Mouse (Mus musculus) heart, postnatal 36 days (tissue): ENCODE data around the gene Cir1. TPM values are rescaled to one million over a fixed set of nuclear protein-coding genes. Genes with fewer than 3 reads are reported as not detected.

Experiments
- DNase-seq, 2 experiments: peaks; one replicate each; pipeline ENCODE4 v3.0.0; 2021 to 2022
- intact Hi-C: fragments of 180-260 bp; cut with DNase I; formaldehyde crosslinking; loops from one replicate; pipeline ENCODE4 v1.15.1; 2025
- total RNA-seq, 2 experiments: library from RNA; stranded (reverse); gene quantifications; 2 replicates each; pipeline ENCODE4 v1.2.3; 2021

Gene Cir1
- total RNA-seq = 10 to 100 TPM; 18.1 to 20.5 TPM

DNA sequence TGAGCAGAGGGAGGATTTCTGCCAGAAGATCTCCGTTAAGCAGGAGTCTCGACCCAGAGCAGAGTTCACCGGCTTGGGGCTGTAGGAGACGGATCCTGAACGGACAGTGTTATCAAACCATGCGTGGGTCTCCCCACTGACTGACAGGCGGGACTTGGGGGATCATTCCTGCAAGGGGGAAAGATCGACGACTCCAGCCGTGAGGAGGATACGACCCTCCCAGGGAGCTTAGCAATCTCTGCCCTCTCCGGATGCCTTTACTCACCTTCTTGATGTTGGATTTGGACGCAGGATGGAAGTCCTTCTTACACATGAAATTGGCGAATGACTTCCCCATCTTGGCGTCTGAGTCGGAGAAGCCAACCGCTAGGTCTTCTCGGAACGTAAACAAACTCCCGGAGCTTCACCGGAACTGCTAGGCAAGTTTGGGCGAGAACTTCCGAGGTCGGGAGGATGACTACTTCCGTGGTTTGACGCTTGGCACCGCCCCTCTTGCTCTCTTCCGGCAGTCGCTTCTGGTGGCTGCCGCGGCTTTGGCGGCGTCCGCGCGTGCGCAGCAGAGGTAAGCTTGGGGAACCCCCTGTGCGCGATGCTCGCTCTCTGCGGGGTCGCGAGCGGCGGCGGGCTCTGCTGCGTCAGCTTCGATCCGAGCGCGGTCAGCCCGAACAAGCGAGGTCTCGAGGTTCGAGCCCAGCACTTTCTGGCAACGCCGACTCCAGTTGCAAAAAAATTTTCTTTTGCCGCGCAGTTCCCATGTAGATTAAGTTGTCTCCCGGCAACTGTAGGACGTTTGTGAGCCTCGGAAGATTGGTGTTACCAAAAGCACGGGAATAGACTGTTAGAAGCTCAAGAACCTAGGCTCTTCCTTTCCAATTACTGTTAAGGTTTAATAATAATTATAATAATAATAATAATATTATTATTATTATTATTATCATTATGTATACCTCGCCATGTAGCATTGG is at the start of gene Cir1, which contains the start of gene Scrn3:
Cir1 (minus strand) TSS at position 550 of the 965 bp plus-strand sequence.
Scrn3 (plus strand) TSS at position 450 of the 965 bp plus-strand sequence.
- DNase-seq = peak; percentile 90 to 93
- intact Hi-C loops = loop anchor here (2.0 to 10.0 kb wide), 3 partner anchors 74 to 232 kb away; partner anchors contain the start of gene Gpr155

DNA sequence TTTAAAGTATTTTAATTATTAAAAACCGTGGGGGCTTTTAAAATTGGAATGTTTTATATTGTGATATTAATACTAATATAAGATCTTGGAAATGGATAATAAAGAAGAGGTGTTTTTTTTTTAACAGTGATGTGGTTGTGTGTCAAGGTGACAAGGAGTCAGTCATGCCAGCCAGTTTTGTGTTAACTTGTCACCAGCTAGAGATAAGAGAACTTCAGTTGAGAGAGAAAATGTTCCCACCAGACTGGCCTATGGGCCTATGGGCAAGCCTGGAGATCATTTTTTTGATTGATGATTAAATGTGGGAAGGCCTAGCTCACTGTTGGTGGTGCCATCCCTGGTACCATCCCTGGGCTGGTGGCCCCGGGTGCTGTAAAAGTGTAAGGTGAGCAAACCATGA is 48.0 kb upstream of the Cir1 start:
- intact Hi-C loops = no loop called here
- DNase-seq = no peak

DNA sequence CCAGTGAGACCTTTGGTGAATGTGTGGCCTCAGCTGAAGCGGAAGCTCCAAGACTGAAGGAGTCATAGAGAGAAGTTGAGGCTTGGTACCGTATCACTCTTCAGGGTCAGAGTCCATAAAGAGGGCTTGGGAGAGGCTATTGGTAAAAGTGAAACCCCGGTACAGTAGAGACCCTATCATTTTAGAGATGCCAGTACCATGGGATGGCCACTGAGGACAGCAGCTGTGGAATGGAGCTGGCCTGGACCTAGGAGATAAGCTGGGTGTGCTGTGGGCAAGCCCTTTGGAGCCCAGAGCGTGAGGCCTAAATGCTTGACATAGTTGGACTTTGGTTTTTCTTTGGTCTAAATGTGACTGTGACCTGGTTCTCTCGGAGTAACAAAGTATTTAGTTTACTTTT is 47.4 kb upstream of the Cir1 start:
- intact Hi-C loops = no loop called here
- DNase-seq = no peak

DNA sequence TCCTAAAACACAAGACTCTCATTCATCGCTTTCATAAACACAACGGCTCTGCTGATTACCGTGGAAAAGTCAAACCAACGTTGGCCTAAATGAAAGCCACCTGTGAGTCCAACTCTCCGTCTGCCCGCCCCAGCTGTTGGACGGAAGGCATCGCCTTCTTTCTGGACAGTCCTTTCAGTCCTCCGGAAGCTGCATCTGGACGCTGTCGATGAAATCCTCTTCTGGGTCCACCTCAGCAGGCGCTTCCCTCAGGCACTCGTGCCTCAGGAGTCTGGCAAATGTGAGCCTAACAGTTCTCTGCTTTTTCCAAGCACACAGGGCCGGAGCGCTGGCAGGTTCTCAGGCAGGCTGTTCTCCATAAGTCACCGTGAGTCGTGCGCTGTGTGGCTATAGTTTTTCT is 44.5 kb upstream of the Cir1 start:
- DNase-seq = no peak
- intact Hi-C loops = no loop called here

DNA sequence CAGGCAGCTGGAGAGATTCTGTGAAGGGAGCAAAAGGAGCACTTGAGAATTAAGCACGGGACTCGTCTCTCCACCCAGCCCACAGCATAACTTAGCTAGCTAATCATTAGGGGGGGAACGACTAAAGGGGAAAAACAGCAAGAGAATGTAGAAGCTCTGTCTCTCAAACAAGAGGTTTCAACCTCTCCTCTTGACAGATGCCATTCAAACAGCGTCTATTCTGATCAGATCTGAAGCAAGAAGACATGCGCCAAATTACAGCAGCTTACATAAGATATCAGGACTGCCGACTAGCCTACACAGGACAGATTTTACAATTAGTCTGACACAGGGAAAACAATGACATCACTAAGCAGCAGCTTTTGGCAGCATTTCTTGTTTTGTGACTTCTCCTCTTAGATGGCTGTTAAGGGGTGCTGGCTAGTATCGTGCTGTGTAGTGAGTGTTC is 39.5 kb upstream of the Cir1 start:
- DNase-seq = peak in 1 of 2 experiments; percentile 32
- intact Hi-C loops = no loop called here

DNA sequence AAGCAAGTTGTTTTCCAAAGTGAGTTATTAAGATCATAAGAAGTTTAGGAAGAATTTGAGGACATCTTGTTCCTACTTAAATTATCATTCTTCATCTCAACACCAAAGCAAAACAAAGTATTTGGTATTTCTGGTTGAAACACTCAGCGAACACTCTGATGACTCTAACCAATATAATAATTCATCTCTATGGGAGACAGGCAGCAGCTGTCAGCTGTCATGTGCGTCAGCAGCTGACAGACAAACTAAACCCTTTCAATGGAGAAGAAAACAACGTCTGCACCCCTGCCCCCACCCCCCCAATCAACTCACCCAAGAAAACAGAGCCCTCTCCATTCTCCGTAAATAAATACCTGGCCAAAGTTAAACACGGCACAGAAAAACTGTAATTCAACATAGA is 39.0 kb upstream of the Cir1 start:
- intact Hi-C loops = no loop called here

DNA sequence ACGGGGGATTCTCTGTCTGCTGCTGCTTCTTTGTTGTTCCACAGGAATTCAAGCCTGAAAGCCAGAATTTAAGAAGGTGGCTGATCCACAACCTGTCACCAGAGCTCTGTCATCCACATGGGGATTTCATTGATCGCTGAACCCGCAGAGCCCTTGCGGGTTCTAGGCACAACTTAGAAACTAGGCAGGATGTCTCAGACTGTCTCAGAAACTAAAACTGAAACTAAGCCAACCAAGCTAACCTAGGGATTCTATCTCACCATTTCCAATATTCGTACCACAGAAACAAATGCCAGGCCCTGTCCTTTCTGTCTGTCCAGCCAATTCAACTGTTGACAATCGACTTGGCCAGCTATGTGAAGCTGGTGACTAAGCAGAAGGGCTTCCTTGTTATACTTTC is 35.7 kb upstream of the Cir1 start:
- intact Hi-C loops = no loop called here
- DNase-seq = no peak

More for the DNA sequence above, 39.0 kb upstream of the Cir1 start:
- DNase-seq = no peak

DNA sequence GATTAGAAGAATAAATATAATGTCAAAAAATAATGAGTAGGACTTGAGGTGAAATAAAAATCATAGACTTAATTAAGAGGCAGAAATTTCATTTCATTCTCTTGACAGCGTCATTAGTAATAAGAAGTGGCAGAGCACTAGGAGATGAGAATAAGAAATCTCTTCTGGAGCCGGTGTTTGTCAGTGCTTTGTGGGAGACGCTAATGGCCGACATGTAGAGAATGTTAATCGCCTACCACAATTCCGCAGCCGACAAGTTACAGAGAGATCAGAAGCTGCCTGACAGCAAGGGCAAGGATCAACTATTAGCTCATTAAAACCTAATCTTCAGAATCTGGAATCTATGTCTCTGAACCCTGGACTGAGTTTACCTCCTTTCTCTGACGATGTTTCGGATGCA is 35.3 kb upstream of the Cir1 start:
- DNase-seq = no peak
- intact Hi-C loops = no loop called here

DNA sequence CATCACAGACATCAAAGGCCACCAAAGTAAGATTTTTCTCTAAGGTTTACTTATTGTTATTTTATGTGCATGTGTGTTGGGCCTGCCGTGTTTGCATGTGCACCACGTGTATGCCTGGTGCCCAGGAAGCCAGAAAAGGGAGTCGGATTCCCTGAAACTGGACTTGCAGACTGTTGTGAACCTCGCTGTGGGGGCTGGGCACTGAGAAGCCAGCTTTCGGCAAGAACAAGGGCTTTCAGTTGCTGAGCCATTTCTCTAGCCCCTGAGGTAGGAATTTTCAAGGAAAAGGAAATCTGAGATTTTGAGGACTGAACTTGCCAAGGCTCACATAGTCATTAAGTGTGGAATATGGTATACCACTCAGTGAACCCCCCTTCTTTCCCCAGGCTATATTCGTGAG is 34.6 kb upstream of the Cir1 start:
- intact Hi-C loops = no loop called here
- no peak for DNase-seq

DNA sequence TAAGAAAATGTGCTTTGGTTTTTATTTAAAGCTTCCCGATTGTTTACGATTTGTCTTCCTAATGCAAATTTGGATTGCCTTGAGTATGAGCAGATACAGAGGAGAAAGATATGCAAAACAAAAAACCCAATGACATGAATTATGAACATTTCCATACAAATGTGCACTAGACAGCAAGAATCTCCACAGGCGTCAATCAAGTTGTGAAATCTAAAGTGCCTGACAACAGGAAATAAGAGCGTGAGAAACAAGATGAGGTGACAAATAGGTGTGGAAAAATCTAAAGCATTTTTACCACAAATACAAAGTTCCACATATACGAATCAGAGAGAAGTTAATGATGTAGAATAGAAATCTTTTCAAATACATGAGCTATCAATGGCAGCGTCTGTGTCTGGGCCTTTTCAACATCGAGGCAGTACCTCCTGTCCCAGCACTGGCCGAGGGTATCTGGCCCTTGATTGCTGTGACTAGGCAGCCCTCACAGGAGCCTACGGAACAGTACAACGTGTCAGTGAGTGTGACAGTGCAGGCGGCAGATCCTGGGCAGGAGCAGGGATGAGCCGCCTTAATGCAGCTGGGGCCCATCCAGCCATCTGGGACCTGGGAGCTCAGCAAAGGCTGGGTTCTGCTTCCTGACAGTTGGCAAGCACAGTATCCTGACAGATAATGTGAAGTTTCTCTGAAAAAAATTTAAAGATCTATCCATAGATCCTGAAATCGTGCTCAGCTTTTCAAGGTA is 34.0 kb upstream of the Cir1 start:
- intact Hi-C loops = no loop called here
- no peak for DNase-seq

DNA sequence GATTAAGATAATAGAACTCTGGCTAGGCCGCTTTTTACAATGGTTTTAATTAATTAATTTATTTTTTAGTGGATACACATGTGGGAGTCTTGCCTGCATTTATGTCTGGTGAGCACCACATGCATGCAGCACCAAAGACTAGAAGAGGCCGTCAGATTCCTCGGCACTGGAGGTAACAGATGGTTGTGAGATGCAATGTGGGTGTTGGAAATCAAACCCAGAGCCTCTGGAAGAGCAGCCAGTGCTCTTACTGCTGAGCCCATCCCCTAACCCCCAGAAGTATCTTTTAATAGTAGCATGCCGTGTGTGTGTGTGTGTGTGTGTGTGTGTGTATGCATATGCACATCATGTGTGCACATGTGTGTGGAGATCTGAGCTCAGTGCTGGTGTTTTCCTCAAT is 32.7 kb upstream of the Cir1 start:
- intact Hi-C loops = no loop called here

DNA sequence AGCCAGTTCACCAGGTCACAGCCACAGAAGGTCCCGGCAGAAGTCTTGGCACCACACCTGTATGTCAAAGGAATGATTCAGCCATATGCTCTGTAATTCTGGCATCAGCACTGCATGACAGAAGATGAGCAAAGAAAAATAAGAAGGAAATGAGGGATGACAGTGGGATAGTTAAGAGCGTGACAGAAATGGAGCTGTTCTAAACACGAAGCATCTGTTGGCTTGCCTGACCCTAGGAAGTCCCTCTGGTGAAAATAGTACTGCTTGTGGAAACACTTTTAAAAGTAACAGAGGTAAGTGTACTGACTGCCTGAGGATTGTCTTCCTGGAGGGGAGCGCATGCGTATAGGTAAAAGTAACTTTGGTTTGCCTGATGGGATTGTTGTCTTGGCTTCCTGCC is 31.2 kb upstream of the Cir1 start:
- intact Hi-C loops = no loop called here
- DNase-seq = no peak

More for the DNA sequence above, 32.7 kb upstream of the Cir1 start:
- DNase-seq = no peak

DNA sequence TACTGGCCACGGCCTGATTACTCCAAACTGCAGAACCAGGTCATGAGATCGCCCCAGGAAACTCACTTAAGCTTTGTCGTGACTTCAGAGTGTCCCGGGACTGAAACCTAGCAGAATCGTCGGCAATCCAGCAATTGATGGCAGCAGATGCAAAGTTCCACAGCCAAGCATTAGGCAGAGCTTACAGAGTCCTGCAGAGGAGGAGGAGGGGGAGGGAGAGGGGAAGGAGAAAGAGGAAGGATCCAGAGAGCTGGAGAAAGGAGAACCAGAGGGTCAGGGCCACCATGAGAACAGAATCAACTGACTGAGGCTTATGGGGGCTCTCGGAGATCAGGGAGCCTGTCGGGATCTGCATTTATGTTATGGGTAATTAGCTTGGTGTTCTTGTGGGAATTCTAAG is 25.9 kb upstream of the Cir1 start:
- no peak for DNase-seq
- intact Hi-C loops = no loop called here

DNA sequence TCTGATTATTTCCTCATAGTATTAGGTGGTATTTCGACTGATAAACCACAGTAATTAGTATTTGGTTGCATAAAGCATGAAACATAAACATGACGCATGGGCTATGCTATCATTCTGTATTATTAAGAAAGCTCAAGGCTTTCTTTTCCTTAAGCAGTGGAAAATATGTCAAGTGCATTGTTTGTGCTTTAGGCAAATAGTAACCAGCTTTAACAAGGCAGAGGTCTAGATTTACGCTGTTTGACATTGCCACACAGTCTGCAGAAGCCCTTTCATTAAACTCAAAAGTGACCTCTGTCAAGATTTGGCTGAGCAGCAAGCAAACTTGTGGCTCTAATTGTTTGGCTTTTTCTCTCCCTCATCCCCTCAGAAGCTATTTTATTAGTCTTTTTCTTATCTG is 23.4 kb upstream of the Cir1 start:
- intact Hi-C loops = no loop called here
- DNase-seq = no peak

DNA sequence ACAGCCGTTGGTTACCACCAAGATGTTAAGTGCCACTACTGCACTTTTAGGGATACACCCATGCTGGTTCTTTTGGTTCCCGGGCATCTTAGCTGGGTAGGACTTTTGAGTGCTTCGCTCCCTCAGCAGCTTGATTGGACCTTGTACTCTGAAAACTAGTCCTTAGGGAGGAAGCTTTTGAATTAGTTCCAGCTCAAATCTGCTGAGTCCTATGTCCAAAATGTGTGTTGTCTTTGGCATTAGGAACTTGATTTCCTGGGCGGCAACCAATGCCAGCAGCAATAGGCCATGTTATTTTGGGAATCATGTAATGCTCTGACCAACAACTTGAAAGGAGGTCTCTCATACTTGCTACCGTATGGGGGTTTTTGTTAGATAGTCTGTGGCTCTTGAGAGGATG is 13.4 kb upstream of the Cir1 start:
- DNase-seq = no peak
- intact Hi-C loops = no loop called here

DNA sequence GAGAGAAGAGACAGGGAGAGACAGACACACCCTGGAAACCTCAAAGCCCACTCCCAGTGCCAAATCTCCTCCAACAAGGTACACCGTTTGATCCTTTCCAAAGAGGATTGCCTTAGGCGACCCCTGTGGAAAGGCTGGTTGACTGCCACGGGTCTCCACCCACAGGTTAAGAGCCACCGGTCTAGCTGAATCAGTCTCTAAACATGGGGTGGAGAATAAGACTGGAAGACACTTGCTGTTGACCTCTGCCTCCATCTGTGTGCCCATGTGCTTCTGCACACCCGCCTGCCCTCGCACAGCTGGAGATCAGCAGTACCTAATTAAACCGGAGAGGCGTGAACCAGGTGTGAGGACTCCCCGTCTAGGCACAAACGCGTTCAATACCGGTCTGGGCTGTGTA is 10.5 kb upstream of the Cir1 start:
- intact Hi-C loops = no loop called here

DNA sequence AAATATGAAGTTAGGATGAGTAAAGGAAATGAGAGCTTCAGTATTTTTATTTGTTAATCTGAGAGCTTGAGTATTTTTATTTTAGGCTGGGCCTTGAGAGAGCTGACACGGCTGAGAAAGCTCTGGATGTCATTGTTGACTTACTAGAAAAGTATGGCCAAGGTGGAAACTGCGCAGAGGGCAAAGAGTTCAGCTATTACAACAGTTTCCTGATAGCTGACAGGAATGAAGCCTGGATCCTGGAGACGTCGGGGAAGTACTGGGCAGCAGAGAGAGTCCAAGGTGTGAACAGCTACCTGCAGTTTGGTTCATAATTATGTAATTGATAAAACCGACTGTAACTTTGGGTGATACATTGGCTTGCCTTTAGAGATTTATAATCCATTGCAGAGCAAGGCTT is 6.7 kb upstream of the Cir1 start:
- intact Hi-C loops = loop anchor here (10.0 kb wide), 1 partner anchor 226 kb away; no protein-coding TSS in a partner anchor
- DNase-seq = no peak

More for the DNA sequence above, 10.5 kb upstream of the Cir1 start:
- DNase-seq = no peak

DNA sequence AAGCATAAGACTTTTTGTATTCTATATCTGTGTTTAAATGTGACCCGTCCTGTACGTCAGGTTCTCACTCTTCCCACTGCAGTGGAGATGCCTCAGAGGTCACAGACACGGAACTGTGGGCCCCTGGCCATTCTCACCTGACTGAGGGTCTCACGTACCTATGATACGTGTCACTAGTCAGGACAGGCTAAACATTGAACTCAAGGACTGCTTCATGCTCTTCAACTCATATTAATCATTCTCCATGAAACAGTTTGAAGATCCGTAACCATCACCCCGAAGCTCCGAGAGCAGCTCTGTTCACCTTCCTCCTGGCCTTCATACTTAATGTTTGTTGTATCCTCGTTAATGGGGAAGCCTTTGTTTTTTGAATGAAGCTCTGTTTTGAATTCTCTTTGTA is 4.9 kb upstream of the Cir1 start:
- intact Hi-C loops = loop anchor here (10.0 kb wide), 1 partner anchor 227 kb away; no protein-coding TSS in a partner anchor

DNA sequence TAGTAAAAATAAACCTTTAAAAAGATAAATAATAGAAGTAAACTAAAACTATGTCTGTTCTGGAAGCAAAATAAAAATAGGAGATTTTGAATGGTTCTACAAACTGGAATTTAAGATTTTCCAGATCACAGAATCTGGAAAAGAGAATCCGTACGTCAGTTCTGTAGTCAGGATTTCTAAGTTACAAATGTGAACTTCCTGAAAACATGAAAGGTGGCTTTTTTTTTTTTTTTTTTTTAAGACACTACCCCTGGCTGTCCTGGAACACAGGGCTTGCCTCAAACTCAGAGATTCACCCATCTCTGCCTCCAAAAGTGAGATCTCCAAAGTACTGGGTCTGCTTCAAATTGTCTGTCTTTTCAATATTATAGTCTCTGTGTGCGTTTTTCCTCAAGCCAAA is 1.8 kb upstream of the Cir1 start:
- intact Hi-C loops = loop anchor here (5.0 to 10.0 kb wide), 2 partner anchors 103 to 230 kb away; no protein-coding TSS in a partner anchor
- DNase-seq = no peak

More for the DNA sequence above, 4.9 kb upstream of the Cir1 start:
- no peak for DNase-seq

DNA sequence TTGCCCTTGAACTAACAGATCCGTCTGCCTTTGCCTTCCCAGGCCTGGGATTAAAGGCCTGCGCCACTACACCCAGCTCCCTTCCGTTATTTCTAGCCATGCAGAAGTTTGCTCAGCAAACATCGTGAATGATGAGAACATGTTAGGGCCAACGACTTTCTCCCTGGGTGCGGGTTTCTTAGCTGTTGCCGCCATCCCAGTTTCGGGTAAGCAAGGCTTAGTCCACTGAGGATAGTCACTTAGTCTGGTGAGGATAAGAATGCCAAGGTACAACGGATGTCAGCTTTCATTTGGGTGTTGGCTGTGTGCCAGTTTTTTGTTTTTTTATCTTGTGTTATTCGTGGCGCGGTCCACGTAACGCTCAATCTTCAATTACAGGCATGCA is 608 bp upstream of the Cir1 start:
- DNase-seq = peak; percentile 51 to 66
- intact Hi-C loops = loop anchor here (2.0 to 10.0 kb wide), 3 partner anchors 74 to 232 kb away; partner anchors contain the start of gene Gpr155

DNA sequence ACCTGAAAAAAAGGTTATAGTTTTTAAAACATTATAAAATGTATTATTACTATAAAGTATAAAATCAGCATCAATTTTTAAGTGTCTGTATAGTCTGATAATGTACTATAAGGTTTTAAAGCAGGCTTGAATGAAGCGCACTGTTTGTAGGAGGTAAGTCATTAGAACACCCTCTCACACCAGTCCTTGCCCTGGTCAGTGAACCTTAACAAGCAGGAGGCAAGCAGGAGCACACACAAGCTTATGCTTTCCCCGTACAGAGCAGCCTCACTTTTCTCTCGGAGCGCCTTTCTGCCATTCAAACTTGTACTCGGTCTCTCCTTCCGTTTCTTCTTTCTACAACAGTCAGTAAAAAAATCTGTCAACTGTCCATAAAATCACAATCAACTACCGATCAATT is 6.5 kb downstream of the Cir1 start:
- intact Hi-C loops = no loop called here
- no peak for DNase-seq
